Mouse (Mus musculus) embryonic facial prominence, embryonic 15.5 days (tissue): ENCODE results near the gene Tnrc6b. TPM values are rescaled to one million over a fixed set of nuclear protein-coding genes. Genes with fewer than 3 reads are reported as not detected.

Source experiments
- ATAC-seq: fragments of 200-750 bp; cut with Nextera tagmentation; 2 replicates; pipeline ENCODE4 v1.8.0; 2017; ENCODE audit warnings: low read depth, moderate TSS enrichment; ENCODE audit not compliant: insufficient number of reproducible peaks, low FRiP score, low TSS enrichment
- H3K27ac ChIP-seq: fragments of 300-500 bp; sonication (generic); replicated peaks from 2 replicates; pipeline ENCODE4 v1.5.1; 2015; ENCODE audit warnings: mild to moderate bottlenecking, inconsistent platforms
- H3K27me3 ChIP-seq: fragments of 300-500 bp; sonication (generic); 2 replicates; pipeline ENCODE4 v1.6.1; 2015; ENCODE audit warnings: inconsistent platforms
- H3K36me3 ChIP-seq: fragments of 300-500 bp; sonication (generic); 2 replicates; pipeline ENCODE4 v1.6.1; 2015; ENCODE audit warnings: mild to moderate bottlenecking, inconsistent platforms
- H3K4me1 ChIP-seq: fragments of 300-500 bp; sonication (generic); 2 replicates; pipeline ENCODE4 v1.6.1; 2015; ENCODE audit warnings: inconsistent platforms
- H3K4me2 ChIP-seq: fragments of 300-500 bp; sonication (generic); replicated peaks from 2 replicates; pipeline ENCODE4 v1.6.1; 2015; ENCODE audit warnings: mild to moderate bottlenecking, inconsistent platforms
- H3K4me3 ChIP-seq: fragments of 300-500 bp; sonication (generic); replicated peaks from 2 replicates; pipeline ENCODE4 v1.5.1; 2015; ENCODE audit warnings: mild to moderate bottlenecking, inconsistent platforms
- H3K9ac ChIP-seq: fragments of 300-500 bp; sonication (generic); 2 replicates; pipeline ENCODE4 v1.6.1; 2015; ENCODE audit warnings: inconsistent platforms
- H3K9me3 ChIP-seq: fragments of 300-500 bp; sonication (generic); replicated peaks from 2 replicates; pipeline ENCODE4 v1.6.1; 2016; ENCODE audit warnings: inconsistent platforms
- WGBS: fragments of 180-500 bp; shearing (Covaris S2); methylation state at CpG from one replicate; pipeline ENCODE4 v1.1.7; 2015; 5-methylcytosine and 5-hydroxymethylcytosine counted together
- polyA plus RNA-seq: library from polyadenylated mRNA; unstranded; fragments of >200 nt; fragmentation: Nextera tagmentation; extraction: Ambion mirVana; gene quantifications from 2 replicates; pipeline ENCODE4 v1.2.1, GENCODE M21; 2015

Tnrc6b gene
- polyA plus RNA-seq, 1 experiment from 2014 or later: 23.9 TPM

- WGBS: 64% methylated on average over 8 of the region's 8 CpGs
Observed at GRCm38 (mm10) chr15:80682343-80682742, 28.8 kb upstream of the Tnrc6b start.

GRCm38 (mm10) chr15:80683151-80683550, 28.0 kb upstream of the Tnrc6b start:
- Histone ChIP-seq H3K4me2 (no peak overlapping the region), H3K36me3 (no peaks in the 10 kb centered on the region), H3K9ac (no peak overlapping the region), H3K27me3 (no peaks in the 10 kb centered on the region), H3K27ac (0 out of 2 replicates have a peak overlapping the region, but pooled peaks have one; percentile 49), H3K4me1 (peaks cover 47% of the 10 kb centered on the region), H3K9me3 (no peaks in the 10 kb centered on the region), H3K4me3 (no peak overlapping the region)
- WGBS: 54% methylated on average over 6 of the region's 6 CpGs
- ATAC-seq: no peak

More at GRCm38 (mm10) chr15:80682343-80682742, 28.8 kb upstream of the Tnrc6b start:
- Histone ChIP-seq H3K4me1 (peaks cover 47% of the 10 kb centered on the region), H3K36me3 (no peaks in the 10 kb centered on the region), H3K9me3 (no peaks in the 10 kb centered on the region), H3K4me3 (no peak overlapping the region), H3K27ac (peak overlapping the region; percentile 49; the same call in 1 of the 2 replicates), H3K4me2 (no peak overlapping the region), H3K27me3 (no peaks in the 10 kb centered on the region), H3K9ac (no peak overlapping the region)
- no peak for ATAC-seq

GRCm38 (mm10) chr15:80683990-80684389, 27.1 kb upstream of the Tnrc6b start:
- Histone ChIP-seq H3K9me3 (no peaks in the 10 kb centered on the region), H3K4me1 (peaks cover 41% of the 10 kb centered on the region), H3K4me3 (no peak overlapping the region), H3K36me3 (no peaks in the 10 kb centered on the region), H3K9ac (no peak overlapping the region), H3K27me3 (no peaks in the 10 kb centered on the region), H3K27ac (no peak overlapping the region), H3K4me2 (no peak overlapping the region)
- no peak for ATAC-seq
- WGBS: 58% methylated on average over 3 of the region's 3 CpGs

- WGBS: 33% methylated on average over 8 of the region's 8 CpGs
- Histone ChIP-seq H3K27ac (no peak overlapping the region), H3K4me2 (no peak overlapping the region), H3K4me1 (peaks cover 33% of the 10 kb centered on the region), H3K4me3 (no peak overlapping the region), H3K27me3 (no peaks in the 10 kb centered on the region), H3K9me3 (no peaks in the 10 kb centered on the region), H3K36me3 (no peaks in the 10 kb centered on the region), H3K9ac (no peak overlapping the region)
- ATAC-seq: no peak
Observed at GRCm38 (mm10) chr15:80684786-80685602, 26.1 kb upstream of the Tnrc6b start.

GRCm38 (mm10) chr15:80685603-80685895, 25.6 kb upstream of the Tnrc6b start:
- Histone ChIP-seq H3K27me3 (no peaks in the 10 kb centered on the region), H3K9me3 (no peaks in the 10 kb centered on the region), H3K4me2 (no peak overlapping the region), H3K4me3 (no peak overlapping the region), H3K9ac (no peak overlapping the region), H3K27ac (no peak overlapping the region), H3K36me3 (no peaks in the 10 kb centered on the region), H3K4me1 (peaks cover 28% of the 10 kb centered on the region)
- no peak for ATAC-seq
- WGBS: 42% methylated on average over 7 of the region's 7 CpGs

GRCm38 (mm10) chr15:80688536-80688935, 22.6 kb upstream of the Tnrc6b start:
- Histone ChIP-seq H3K4me2 (no peak overlapping the region), H3K9me3 (no peaks in the 10 kb centered on the region), H3K27ac (no peak overlapping the region), H3K9ac (no peak overlapping the region), H3K4me1 (peaks cover 8% of the 10 kb centered on the region), H3K27me3 (no peaks in the 10 kb centered on the region), H3K4me3 (no peak overlapping the region), H3K36me3 (no peaks in the 10 kb centered on the region)
- no peak for ATAC-seq
- WGBS: 72% methylated on average over 7 of the region's 7 CpGs

GRCm38 (mm10) chr15:80693492-80693891, 17.6 kb upstream of the Tnrc6b start:
- WGBS: 48% methylated on average over 3 of the region's 3 CpGs
- Histone ChIP-seq H3K27me3 (no peaks in the 10 kb centered on the region), H3K4me2 (no peak overlapping the region), H3K9me3 (no peaks in the 10 kb centered on the region), H3K36me3 (no peaks in the 10 kb centered on the region), H3K4me1 (peaks cover 11% of the 10 kb centered on the region), H3K9ac (no peak overlapping the region), H3K27ac (no peak overlapping the region), H3K4me3 (no peak overlapping the region)
- ATAC-seq: no peak

GRCm38 (mm10) chr15:80694125-80694910, 16.8 kb upstream of the Tnrc6b start:
- H3K4me2 ChIP-seq: no peak overlapping the region; the same call in 1 of the 2 replicates
- no peak overlapping the region for H3K9ac ChIP-seq

GRCm38 (mm10) chr15:80697564-80697963, 13.5 kb upstream of the Tnrc6b start:
- ATAC-seq: no peak
- H3K27me3 ChIP-seq: no peaks in the 10 kb centered on the region

More at GRCm38 (mm10) chr15:80694125-80694910, 16.8 kb upstream of the Tnrc6b start:
- no peaks in the 10 kb centered on the region for H3K36me3 ChIP-seq
- H3K4me3 ChIP-seq: no peak overlapping the region
- H3K27ac ChIP-seq: no peak overlapping the region
- 24% methylated on average over 11 of the region's 11 CpGs for WGBS
- ATAC-seq: no peak
- no peaks in the 10 kb centered on the region for H3K27me3 ChIP-seq
- peaks cover 11% of the 10 kb centered on the region for H3K4me1 ChIP-seq
- H3K9me3 ChIP-seq: no peaks in the 10 kb centered on the region

GRCm38 (mm10) chr15:80701481-80702257, 9.4 kb upstream of the Tnrc6b start:
- H3K9me3 ChIP-seq: no peaks in the 10 kb centered on the region
- no peaks in the 10 kb centered on the region for H3K36me3 ChIP-seq
- no peak overlapping the region for H3K4me3 ChIP-seq
- WGBS: 54% methylated on average over 8 of the region's 8 CpGs
- H3K4me1 ChIP-seq: peaks cover 15% of the 10 kb centered on the region
- no peak overlapping the region for H3K4me2 ChIP-seq
- H3K9ac ChIP-seq: no peak overlapping the region
- no peaks in the 10 kb centered on the region for H3K27me3 ChIP-seq
- ATAC-seq: no peak
- H3K27ac ChIP-seq: no peak overlapping the region

More at GRCm38 (mm10) chr15:80697564-80697963, 13.5 kb upstream of the Tnrc6b start:
- Histone ChIP-seq H3K27ac (no peak overlapping the region), H3K9me3 (no peaks in the 10 kb centered on the region), H3K4me2 (no peak overlapping the region), H3K9ac (no peak overlapping the region), H3K36me3 (no peaks in the 10 kb centered on the region), H3K4me3 (no peak overlapping the region), H3K4me1 (peaks cover 11% of the 10 kb centered on the region)
- 47% methylated on average over 5 of the region's 5 CpGs for WGBS

- no peaks in the 10 kb centered on the region for H3K9me3 ChIP-seq
- ATAC-seq: no peak
- H3K9ac ChIP-seq: no peak overlapping the region
- WGBS: 69% methylated on average over 5 of the region's 5 CpGs
- H3K4me1 ChIP-seq: peaks cover 26% of the 10 kb centered on the region
- H3K4me3 ChIP-seq: no peak overlapping the region
- H3K4me2 ChIP-seq: no peak overlapping the region
- peak overlapping the region; percentile 19; the same call in 1 of the 2 replicates for H3K27ac ChIP-seq
- H3K27me3 ChIP-seq: no peaks in the 10 kb centered on the region
- no peaks in the 10 kb centered on the region for H3K36me3 ChIP-seq
Observed at GRCm38 (mm10) chr15:80702910-80703309, 8.2 kb upstream of the Tnrc6b start.
